Mouse (Mus musculus) gonadal fat pad, adult 2 months (tissue): Measurements from ENCODE around the gene Myo10. TPM values are rescaled to one million over a fixed set of nuclear protein-coding genes. Genes with fewer than 3 reads are reported as not detected.
"Not testable (repeated sequence)": the region's sequence is repeated elsewhere in the genome, so short reads cannot be mapped to it uniquely, and the experiment has no call there.

ENCODE experiments used
- DNase-seq: peaks from one replicate; pipeline ENCODE4 v3.0.0-alpha.2; 2012; ENCODE audit warnings: low read depth
- polyA plus RNA-seq: library from polyadenylated mRNA; depleted of rRNA; stranded (reverse); fragments of >200 nt; gene quantifications from 2 replicates; pipeline ENCODE4 v1.2.3, GENCODE M21; 2012

Myo10 gene
- polyA plus RNA-seq, 1 experiment: 31.1 TPM

GRCm38 (mm10) chr15:25690066-25690745, 67.9 kb downstream of the Myo10 start:
- DNase-seq: no peak

- no peak for DNase-seq
Measured at GRCm38 (mm10) chr15:25690746-25691105, 68.4 kb downstream of the Myo10 start.

GRCm38 (mm10) chr15:25692254-25692950, 70.1 kb downstream of the Myo10 start:
- DNase-seq: no peak

- DNase-seq: no peak
Measured at GRCm38 (mm10) chr15:25693708-25694107, 71.4 kb downstream of the Myo10 start.

- DNase-seq: no peak
Measured at GRCm38 (mm10) chr15:25694749-25695148, 72.4 kb downstream of the Myo10 start.

GRCm38 (mm10) chr15:25695253-25695652, 72.9 kb downstream of the Myo10 start:
- DNase-seq: no peak

GRCm38 (mm10) chr15:25695883-25696282, 73.6 kb downstream of the Myo10 start:
- DNase-seq: no peak

- DNase-seq: no peak
Measured at GRCm38 (mm10) chr15:25696660-25697059, 74.3 kb downstream of the Myo10 start.

GRCm38 (mm10) chr15:25699032-25699557, 76.8 kb downstream of the Myo10 start:
- no peak for DNase-seq

- no peak for DNase-seq
Measured at GRCm38 (mm10) chr15:25702602-25703001, 80.3 kb downstream of the Myo10 start.

DNA sequence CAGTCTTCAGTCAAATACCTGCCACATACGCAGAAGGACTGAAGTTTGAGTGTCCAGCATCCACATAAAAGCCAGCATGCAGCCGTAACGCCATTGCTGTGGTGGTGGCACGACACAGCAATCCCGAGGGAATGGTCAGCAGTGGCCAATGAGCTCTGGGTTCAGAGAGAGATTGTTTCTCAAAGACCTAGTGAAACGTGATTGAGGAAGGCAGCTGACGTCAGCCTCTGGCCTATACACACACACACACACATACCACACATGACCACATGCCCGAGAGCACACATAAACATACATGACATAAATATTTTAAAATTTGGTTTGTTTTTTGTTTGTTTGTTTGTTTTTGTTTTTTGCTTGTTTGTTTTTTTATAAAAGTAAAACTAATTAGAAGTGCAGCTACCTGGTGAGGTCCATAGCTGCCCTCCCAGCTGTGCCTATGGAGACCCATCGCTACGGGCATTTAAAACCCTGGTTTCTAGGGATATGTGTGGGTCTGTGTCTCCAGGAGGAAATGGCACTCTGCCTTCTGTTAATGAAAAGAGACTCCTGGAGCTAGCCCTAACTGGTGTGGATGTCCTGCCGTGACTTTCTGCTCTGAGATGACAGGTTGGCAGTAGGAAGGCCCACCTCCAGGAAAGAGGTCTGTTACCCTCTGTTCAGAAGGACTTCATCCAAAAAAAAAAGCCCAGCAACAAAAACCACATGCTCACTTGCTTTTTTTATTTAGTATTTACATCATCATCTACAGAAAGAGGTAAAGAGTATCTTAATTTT, 82.7 kb downstream of the Myo10 start:
- DNase-seq: no peak

DNA sequence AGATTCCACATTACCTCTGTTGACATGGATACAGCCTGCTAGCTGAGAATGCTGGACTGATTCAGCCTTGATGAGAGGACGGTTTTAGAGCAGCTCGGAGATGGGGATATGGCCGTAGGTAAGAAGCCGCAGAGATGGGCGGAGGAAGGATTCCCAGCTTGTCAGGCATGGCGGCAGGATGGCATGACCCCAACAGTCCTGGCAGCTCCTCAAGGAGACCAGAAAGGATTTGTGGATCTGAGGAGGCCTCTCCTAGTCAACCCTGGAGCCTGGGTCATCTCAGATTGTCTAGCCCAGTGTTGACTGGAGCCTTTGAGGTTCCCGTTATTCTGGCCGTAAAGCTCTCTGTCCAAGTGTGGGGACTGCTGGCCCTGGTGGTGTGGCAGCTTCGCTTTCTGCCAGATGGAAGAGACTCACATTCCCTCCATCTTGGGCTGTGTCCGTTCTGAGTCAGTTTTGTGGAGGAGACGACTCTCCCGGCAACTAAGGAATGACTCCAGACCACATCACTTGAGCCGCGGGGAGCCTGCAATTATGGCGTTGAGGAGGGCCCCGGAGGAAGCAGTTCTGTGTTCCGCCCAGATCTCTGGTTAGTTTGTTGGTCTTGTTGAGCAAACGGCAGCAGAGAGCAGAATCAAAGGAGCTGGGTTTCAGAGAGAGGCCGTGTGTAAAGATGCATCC, 84.7 kb downstream of the Myo10 start:
- no peak for DNase-seq

DNA sequence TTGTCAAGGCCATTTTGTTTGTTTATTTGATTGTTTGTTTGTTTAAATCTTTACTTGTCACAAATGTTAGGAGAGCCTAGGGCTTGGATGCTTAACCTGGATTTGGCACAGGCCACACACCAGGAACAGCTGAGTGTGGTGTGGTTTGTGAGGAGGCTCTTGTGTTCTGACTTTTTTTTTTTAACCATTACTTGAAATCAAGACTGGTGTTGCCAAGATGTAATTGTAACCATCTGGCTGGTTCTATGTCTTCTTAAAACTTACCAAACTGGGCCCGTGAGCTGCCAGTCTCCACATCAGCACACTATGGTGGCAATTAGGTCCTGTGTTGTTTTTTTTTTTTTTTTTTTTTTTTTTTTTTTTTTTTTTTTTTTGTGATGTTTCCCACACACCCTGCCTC, 85.6 kb downstream of the Myo10 start:
- DNase-seq: no peak

GRCm38 (mm10) chr15:25710876-25711275, 88.6 kb downstream of the Myo10 start:
- DNase-seq: no peak

GRCm38 (mm10) chr15:25712877-25713276, 90.6 kb downstream of the Myo10 start:
- DNase-seq: no peak

DNA sequence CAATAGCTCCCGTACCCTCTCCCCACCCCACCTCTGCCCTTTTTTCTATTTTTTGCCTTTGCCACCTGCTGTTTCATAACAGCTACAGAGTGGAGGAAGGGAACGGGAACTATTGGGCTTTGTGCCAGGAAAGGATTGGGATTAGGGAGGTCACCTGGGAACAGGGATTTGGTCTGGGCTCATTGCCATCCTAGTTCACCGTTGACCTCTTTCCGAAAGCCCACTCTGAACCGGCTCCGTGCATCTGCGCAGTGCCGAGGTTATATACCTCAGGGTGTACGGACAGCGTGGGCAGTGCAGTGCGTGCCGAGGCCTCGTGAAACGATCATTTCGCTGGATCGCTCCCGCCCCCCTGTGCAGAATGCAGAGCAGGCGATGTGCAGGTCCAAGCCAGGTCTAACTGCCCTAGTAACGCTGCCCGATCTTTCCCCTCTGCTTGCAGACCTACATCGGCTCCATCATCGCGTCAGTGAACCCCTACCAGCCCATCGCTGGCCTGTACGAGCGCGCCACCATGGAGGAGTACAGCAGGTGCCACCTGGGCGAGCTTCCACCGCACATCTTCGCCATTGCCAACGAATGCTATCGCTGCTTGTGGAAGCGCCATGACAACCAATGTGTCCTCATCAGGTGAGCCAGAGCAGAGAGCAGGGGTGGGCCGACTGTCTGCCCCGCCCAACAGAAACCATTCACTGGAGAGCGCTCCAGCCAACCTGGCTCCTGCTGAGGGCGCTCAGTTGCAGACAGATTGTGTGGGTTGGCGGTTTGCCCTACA, 91.4 kb downstream of the Myo10 start:
- DNase-seq: no peak

DNA sequence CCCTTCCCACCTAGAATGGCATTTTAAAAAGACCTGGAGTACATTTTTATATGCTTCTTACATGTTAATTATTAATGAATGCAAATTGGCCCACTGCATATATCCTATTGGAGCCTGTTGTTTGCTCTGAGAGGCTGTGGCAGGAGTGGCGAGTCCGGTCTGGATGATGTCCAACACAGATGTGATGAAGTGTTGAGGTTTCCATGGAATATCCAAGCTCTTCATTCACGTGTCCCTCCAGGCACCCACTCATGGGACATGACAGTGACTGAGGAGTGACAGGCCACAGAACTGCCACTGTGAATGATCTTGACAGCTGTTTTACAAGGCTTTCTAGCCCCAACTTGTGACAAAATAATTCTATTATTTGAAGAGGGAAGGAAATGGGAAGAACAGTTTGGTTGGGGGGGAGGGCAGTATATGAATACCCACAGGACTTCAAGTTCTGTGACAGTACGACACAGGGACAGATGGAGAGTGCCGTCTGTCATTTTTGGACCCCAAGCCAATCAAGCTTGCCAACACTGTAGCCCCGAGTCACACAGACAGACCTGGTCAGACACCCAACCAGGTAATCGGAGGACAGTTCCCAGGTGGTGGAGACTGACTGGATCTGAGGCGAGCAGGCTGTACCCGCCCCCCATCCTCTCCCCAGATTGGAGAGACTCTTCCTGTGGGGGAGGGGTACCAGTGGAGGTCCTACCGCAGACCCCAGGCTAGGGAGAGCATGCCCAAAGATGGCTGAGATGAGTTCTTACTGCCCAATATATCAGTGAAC, 93.1 kb downstream of the Myo10 start:
- no peak for DNase-seq

GRCm38 (mm10) chr15:25715996-25716395, 93.7 kb downstream of the Myo10 start:
- no peak for DNase-seq

DNA sequence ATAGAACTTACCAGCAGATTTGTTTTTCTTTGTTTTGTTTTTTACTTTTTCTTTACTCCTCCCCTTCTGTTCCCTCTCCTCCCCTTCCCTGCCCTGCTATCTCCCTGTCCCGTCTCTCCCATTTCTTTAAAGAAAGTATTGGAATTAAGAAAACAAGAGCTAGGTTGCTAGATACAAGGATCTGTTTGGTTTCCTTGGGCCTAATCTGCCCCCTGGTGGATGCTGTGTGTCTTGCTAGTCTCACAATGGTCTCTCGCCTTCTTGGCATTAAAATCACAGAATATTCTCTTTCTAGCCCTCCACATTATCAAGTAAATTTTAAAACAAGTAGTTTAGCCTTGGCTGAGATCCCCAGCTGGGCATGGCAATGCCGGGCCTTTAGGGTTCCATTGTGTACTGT, 94.7 kb downstream of the Myo10 start:
- no peak for DNase-seq

DNA sequence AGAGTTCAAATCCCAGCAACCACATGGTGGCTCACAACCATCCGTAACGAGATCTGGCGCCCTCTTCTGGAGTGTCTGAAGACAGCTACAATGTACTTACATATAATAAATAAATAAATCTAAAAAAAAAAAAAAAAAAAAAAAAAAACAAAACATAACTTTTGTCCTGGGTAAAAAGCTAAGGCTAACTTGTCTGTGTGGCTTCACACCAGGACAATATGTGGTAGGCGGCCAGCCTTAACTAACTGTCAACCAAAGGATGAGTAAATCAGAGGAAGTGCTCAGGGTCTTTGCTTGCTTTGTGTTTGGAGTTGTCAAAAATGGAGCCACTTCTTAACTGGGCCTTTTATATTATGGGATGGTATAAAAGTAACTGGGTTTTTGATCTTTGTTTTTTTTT, 95.8 kb downstream of the Myo10 start:
- DNase-seq: not testable (repeated sequence)
